Mouse (Mus musculus) gastrocnemius, adult 8-10 months (tissue): Measurements from ENCODE around the gene Itpr2. TPM values are rescaled to one million over a fixed set of nuclear protein-coding genes. Genes with fewer than 3 reads are reported as not detected.

Source experiments
- DNase-seq, 2 experiments: peaks; one replicate each; pipeline ENCODE4 v3.0.0; 2022; ENCODE audit warnings: low spot score in 2 of 2
- total RNA-seq, 4 experiments: library from RNA; stranded (reverse); gene quantifications; 2 replicates each; pipeline ENCODE4 v1.2.4; 2022

Itpr2 gene
- 1 to 10 TPM; 4.1 to 6.2 (median 5.0) TPM for total RNA-seq

GRCm38 (mm10) chr6:146501866-146502804, at the start of gene Itpr2:
Gene Itpr2, minus strand, starts transcription at chr6:146502223.
- peak; percentile 76 to 81 for DNase-seq

GRCm38 (mm10) chr6:146551326-146551725, 49.3 kb upstream of the Itpr2 start:
- DNase-seq, result no peak

GRCm38 (mm10) chr6:146550421-146550820, 48.4 kb upstream of the Itpr2 start:
- no peak for DNase-seq

- DNase-seq, result no peak
These were observed 43.4 kb upstream of the Itpr2 start for GRCm38 (mm10) chr6:146545289-146545865.

- no peak for DNase-seq
These were observed 42.6 kb upstream of the Itpr2 start for GRCm38 (mm10) chr6:146544622-146545021.

- no peak for DNase-seq
These were observed 38.4 kb upstream of the Itpr2 start for GRCm38 (mm10) chr6:146540386-146540785.

- DNase-seq, result no peak
These were observed 36.6 kb upstream of the Itpr2 start for GRCm38 (mm10) chr6:146538661-146539060.

- no peak for DNase-seq
These were observed 36.0 kb upstream of the Itpr2 start for GRCm38 (mm10) chr6:146538071-146538470.

- DNase-seq, result no peak
These were observed 35.1 kb upstream of the Itpr2 start for GRCm38 (mm10) chr6:146537111-146537510.

- no peak for DNase-seq
These were observed 33.5 kb upstream of the Itpr2 start for GRCm38 (mm10) chr6:146535501-146535900.

- DNase-seq, result no peak
These were observed 31.1 kb upstream of the Itpr2 start for GRCm38 (mm10) chr6:146533146-146533545.

GRCm38 (mm10) chr6:146530769-146531168, 28.7 kb upstream of the Itpr2 start:
- DNase-seq, result no peak

- no peak for DNase-seq
These were observed 28.3 kb upstream of the Itpr2 start for GRCm38 (mm10) chr6:146530363-146530762.

- DNase-seq, result no peak
These were observed 25.5 kb upstream of the Itpr2 start for GRCm38 (mm10) chr6:146527537-146527936.

GRCm38 (mm10) chr6:146525500-146525899, 23.5 kb upstream of the Itpr2 start:
- no peak for DNase-seq

GRCm38 (mm10) chr6:146521456-146522245, 19.6 kb upstream of the Itpr2 start:
- no peak for DNase-seq

GRCm38 (mm10) chr6:146519019-146519418, 17.0 kb upstream of the Itpr2 start:
- no peak for DNase-seq

- DNase-seq, result no peak
These were observed 13.9 kb upstream of the Itpr2 start for GRCm38 (mm10) chr6:146515936-146516335.

GRCm38 (mm10) chr6:146514531-146514948, 12.5 kb upstream of the Itpr2 start:
- no peak for DNase-seq

- DNase-seq, result no peak
These were observed 11.9 kb upstream of the Itpr2 start for GRCm38 (mm10) chr6:146513899-146514298.

GRCm38 (mm10) chr6:146513384-146513783, 11.4 kb upstream of the Itpr2 start:
- no peak for DNase-seq

- DNase-seq, result no peak
These were observed 9.5 kb upstream of the Itpr2 start for GRCm38 (mm10) chr6:146511511-146511910.
